Mouse (Mus musculus) midbrain, postnatal 0 days (tissue): ENCODE measurements at regions not wholly inside any gene's neighbourhood (a gene's known extent, or its start where the extent isn't known, plus 50 kb on each side); places are given as distances from the start of the nearest gene placed in this dataset.

Experiments used
- ATAC-seq: fragments of 200-750 bp; cut with Nextera tagmentation; 2 replicates; pipeline ENCODE4 v1.8.0; 2017; ENCODE audit warnings: moderate number of reproducible peaks, mild to moderate bottlenecking, moderate TSS enrichment, moderate library complexity; ENCODE audit not compliant: low FRiP score
- DNase-seq: peaks from one replicate; pipeline ENCODE4 v3.0.0-alpha.2; 2015; ENCODE audit warnings: low spot score
- H3K27ac ChIP-seq: fragments of 300-500 bp; sonication (generic); 2 replicates; pipeline ENCODE4 v1.5.1; 2014; ENCODE audit warnings: low read depth, mild to moderate bottlenecking, low read length, mixed read lengths
- H3K27me3 ChIP-seq: fragments of 300-500 bp; sonication (generic); 2 replicates; pipeline ENCODE4 v1.6.1; 2014; ENCODE audit warnings: low read length, control low read depth, mixed read lengths; ENCODE audit not compliant: insufficient read depth
- H3K36me3 ChIP-seq: fragments of 300-500 bp; sonication (generic); 2 replicates; pipeline ENCODE4 v1.6.1; 2014; ENCODE audit warnings: low read length, control low read depth, mixed read lengths; ENCODE audit not compliant: insufficient read depth
- H3K4me1 ChIP-seq: fragments of 300-500 bp; sonication (generic); 2 replicates; pipeline ENCODE4 v1.6.1; 2014; ENCODE audit warnings: mild to moderate bottlenecking, control low read depth, antibody characterized with exemption, low read length, mixed read lengths; ENCODE audit not compliant: insufficient read depth
- H3K4me2 ChIP-seq: fragments of 300-500 bp; sonication (generic); 2 replicates; pipeline ENCODE4 v1.6.1; 2014; ENCODE audit warnings: low read depth, mild to moderate bottlenecking, low read length, mixed read lengths; ENCODE audit not compliant: poor library complexity, severe bottlenecking
- H3K4me3 ChIP-seq: fragments of 300-500 bp; sonication (generic); 2 replicates; pipeline ENCODE4 v1.5.1; 2014; ENCODE audit warnings: low read depth, mild to moderate bottlenecking, low read length, moderate library complexity
- H3K9ac ChIP-seq: fragments of 300-500 bp; sonication (generic); replicated peaks from 2 replicates; pipeline ENCODE4 v1.6.1; 2014; ENCODE audit warnings: mild to moderate bottlenecking, low read length, moderate library complexity, mixed read lengths; ENCODE audit not compliant: poor library complexity, severe bottlenecking
- H3K9me3 ChIP-seq: fragments of 300-500 bp; sonication (generic); 2 replicates; pipeline ENCODE4 v1.6.1; 2016; ENCODE audit warnings: low read length, control low read depth
- CTCF ChIP-seq: IDR thresholded peaks from 2 replicates; pipeline ENCODE4 v1.5.1; 2016; ENCODE audit warnings: antibody characterized with exemption, mild to moderate bottlenecking
- WGBS: fragments of 180-500 bp; shearing (Covaris S2); extraction: QIAGEN DNeasy Blood & Tissue Kit; methylation state at CpG from one replicate; pipeline ENCODE4 v1.1.7; 2014; 5-methylcytosine and 5-hydroxymethylcytosine counted together

DNA sequence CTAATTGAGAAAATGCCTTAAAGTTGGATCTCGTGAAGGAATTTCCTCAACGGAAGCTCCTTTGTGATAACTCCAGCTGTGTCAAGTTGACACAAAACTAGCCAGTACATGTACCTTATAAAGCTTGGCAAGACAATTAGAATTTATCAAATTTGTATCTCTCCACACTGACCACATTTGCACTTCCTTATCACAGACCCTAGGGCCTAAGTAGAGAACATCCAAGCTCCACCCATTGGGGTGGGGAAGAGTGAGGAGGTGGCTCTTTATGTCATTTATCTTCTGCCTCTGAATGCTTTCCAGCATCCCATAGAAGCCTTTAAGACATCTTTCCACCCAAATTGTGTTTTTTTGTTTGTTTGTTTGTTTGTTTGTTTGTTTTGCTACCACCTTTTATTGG is 146.8 kb downstream of the Cd55b start:
- no peak for TF ChIP-seq CTCF
- Histone ChIP-seq H3K9me3 (0 out of 2 replicates have a peak, but pooled peaks cover 4% of the 10 kb centered on the region), H3K9ac (no peak overlapping the region), H3K4me3 (no peak overlapping the region), H3K4me1 (no peaks in the 10 kb centered on the region), H3K36me3 (no peaks in the 10 kb centered on the region), H3K27me3 (no peaks in the 10 kb centered on the region), H3K27ac (no peak overlapping the region), H3K4me2 (no peak overlapping the region)
- 82% methylated on average over 2 of the region's 2 CpGs for WGBS
- ATAC-seq (no peak), DNase-seq (no peak)

DNA sequence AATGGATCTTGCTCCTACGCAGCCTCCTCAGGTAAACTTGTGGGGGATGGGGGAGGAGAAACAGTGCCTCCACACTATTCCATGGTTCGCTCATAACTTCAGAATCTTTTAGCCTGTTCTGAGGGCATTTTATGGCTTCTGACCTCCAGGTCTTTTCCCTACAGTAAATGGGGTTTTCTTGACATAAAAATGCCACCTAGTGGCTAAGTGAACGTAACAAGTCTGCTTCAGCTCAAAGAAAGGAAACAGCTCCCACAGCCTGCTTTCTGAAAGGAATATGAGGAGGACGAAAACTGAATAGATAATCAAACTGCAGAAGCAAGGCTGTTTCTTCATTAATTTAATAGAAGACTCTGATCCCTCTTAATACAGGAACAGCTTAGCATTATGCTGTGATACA is 148.3 kb downstream of the Cd55b start:
- Histone ChIP-seq H3K4me1 (no peaks in the 10 kb centered on the region), H3K9me3 (0 out of 2 replicates have a peak, but pooled peaks cover 3% of the 10 kb centered on the region), H3K9ac (no peak overlapping the region), H3K36me3 (no peaks in the 10 kb centered on the region), H3K4me3 (no peak overlapping the region), H3K27ac (no peak overlapping the region), H3K27me3 (no peaks in the 10 kb centered on the region), H3K4me2 (no peak overlapping the region)
- TF ChIP-seq CTCF: peak; percentile 68
- no peak for ATAC-seq
- peak; percentile 51 for DNase-seq
- 44% methylated on average over 4 of the region's 4 CpGs for WGBS

DNA sequence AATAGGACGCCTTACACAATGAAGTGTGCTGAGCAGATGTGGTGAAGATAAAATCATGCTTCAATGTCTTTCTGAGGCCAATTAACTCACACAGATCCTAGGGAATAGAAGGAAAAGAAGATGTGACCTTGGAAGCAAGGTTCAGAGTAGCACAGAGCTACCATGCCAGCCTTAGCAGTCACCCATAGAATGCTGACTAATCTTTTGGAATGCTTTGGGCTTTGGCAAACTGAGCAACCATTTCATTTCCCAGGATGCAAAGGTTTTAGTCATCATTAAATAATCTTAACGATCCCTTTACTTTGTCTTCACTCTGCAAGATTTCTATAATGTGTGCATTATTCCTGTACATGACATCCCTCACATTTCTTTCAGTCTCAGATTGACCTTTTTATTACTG is 152.4 kb downstream of the Cd55b start:
- DNase-seq (no peak), ATAC-seq (no peak)
- Histone ChIP-seq H3K36me3 (no peaks in the 10 kb centered on the region), H3K27ac (no peak overlapping the region), H3K9ac (no peak overlapping the region), H3K4me1 (no peaks in the 10 kb centered on the region), H3K4me2 (no peak overlapping the region), H3K9me3 (no peaks in the 10 kb centered on the region), H3K4me3 (no peak overlapping the region), H3K27me3 (no peaks in the 10 kb centered on the region)
- TF ChIP-seq CTCF: no peak
- WGBS: 93% methylated on average over 2 of the region's 2 CpGs
